Mouse (Mus musculus) megakaryocyte, embryonic 14.5 days (primary cell): Measurements from ENCODE around the gene Rptor. TPM values are rescaled to one million over a fixed set of nuclear protein-coding genes. Genes with fewer than 3 reads are reported as not detected.

Source experiments
- H3K27me3 ChIP-seq: replicated peaks from 2 replicates; pipeline ENCODE3; 2012; ENCODE audit warnings: inconsistent platforms
- H3K36me3 ChIP-seq: replicated peaks from 2 replicates; pipeline ENCODE3; 2012; ENCODE audit warnings: low read length, inconsistent platforms, mixed read lengths
- H3K4me1 ChIP-seq: 2 replicates; pipeline ENCODE4 v1.6.1; 2012; ENCODE audit warnings: inconsistent platforms
- H3K4me3 ChIP-seq: replicated peaks from 2 replicates; pipeline ENCODE3; 2012; ENCODE audit warnings: moderate library complexity, mild to moderate bottlenecking, inconsistent platforms
- H3K9me3 ChIP-seq: 2 replicates; pipeline ENCODE4 v1.6.1; 2012; ENCODE audit warnings: inconsistent platforms
- FLI1 ChIP-seq: IDR thresholded peaks from 2 replicates; pipeline ENCODE4 v1.6.1; 2012; ENCODE audit warnings: low read length, inconsistent platforms, mixed read lengths
- GATA1 ChIP-seq: IDR thresholded peaks from 3 replicates; pipeline ENCODE4 v1.6.1; 2012; ENCODE audit warnings: mixed read lengths, low read length, inconsistent platforms, borderline replicate concordance
- polyA plus RNA-seq: library from polyadenylated mRNA; stranded (reverse); fragments of >175 nt; gene quantifications from 2 replicates; pipeline ENCODE4 v1.2.3, GENCODE M21; 2012; ENCODE audit warnings: low replicate concordance; ENCODE audit not compliant: insufficient read depth

Gene Rptor
- polyA plus RNA-seq, 1 experiment: 20.2 TPM

DNA sequence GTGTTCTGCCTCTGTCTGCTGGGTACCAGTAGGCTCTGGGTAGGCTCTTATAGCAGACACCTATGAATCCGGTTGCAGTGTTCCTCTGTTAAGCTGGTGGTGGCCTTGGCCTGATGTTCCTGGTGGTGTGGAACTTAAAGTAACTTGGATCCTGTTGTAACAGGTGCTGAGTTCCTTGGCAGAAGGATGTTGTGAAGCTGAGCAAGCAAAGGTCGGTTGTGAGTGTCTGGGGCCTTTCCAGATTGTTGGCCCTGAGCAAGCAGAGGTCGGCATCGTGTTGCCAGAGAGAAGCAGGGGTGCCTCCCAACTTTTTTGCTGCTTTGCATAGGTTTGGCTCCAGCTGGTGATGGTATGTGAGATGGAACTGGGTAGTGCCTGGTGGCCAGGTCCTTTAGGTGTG lies 21.7 kb downstream of the Rptor start:
- Histone ChIP-seq H3K9me3 (no peaks in the 10 kb centered on the region), H3K4me1 (peaks cover 46% of the 10 kb centered on the region), H3K36me3 (peaks cover 20% of the 10 kb centered on the region), H3K27me3 (peaks cover 2% of the 10 kb centered on the region), H3K4me3 (no peak overlapping the region)
- TF ChIP-seq GATA1 (no peak), FLI1 (no peak)

- Histone ChIP-seq H3K9me3 (no peaks in the 10 kb centered on the region), H3K36me3 (peaks cover 20% of the 10 kb centered on the region), H3K27me3 (peaks cover 2% of the 10 kb centered on the region), H3K4me1 (peaks cover 49% of the 10 kb centered on the region), H3K4me3 (no peak overlapping the region)
- TF ChIP-seq FLI1 (no peak), GATA1 (no peak)
Measured at GRCm38 (mm10) chr11:119624955-119625354, 22.2 kb downstream of the Rptor start.

- Histone ChIP-seq H3K4me1 (peaks cover 49% of the 10 kb centered on the region), H3K36me3 (peaks cover 20% of the 10 kb centered on the region)
Measured at GRCm38 (mm10) chr11:119625476-119625875, 22.8 kb downstream of the Rptor start.

DNA sequence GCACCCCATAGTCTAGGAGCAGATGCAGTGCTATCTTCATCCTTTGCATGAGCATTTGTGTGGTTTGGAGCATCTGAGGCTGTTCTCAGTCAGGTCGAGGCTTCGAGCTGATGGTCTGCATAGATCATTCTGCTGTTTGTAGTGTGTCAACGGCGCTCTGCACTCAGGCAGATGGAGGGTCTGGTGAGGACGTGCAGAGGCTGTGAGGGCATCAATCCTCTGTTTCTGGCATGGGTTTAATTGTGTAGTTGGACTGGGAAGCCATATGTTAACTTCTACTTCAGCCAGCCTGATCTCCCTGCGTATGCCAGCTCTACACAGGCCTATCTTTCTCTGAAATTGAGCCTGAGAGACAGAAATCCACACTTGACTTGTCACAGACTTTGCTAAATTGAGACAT lies 23.2 kb downstream of the Rptor start:
- no peak for TF ChIP-seq GATA1
- TF ChIP-seq FLI1: no peak
- H3K36me3 ChIP-seq: peaks cover 18% of the 10 kb centered on the region
- H3K4me1 ChIP-seq: peaks cover 48% of the 10 kb centered on the region
- no peak overlapping the region for H3K4me3 ChIP-seq
- H3K9me3 ChIP-seq: no peaks in the 10 kb centered on the region
- peaks cover 2% of the 10 kb centered on the region for H3K27me3 ChIP-seq

More at GRCm38 (mm10) chr11:119625476-119625875, 22.8 kb downstream of the Rptor start:
- peaks cover 2% of the 10 kb centered on the region for H3K27me3 ChIP-seq
- TF ChIP-seq GATA1: no peak
- TF ChIP-seq FLI1: no peak
- no peaks in the 10 kb centered on the region for H3K9me3 ChIP-seq
- no peak overlapping the region for H3K4me3 ChIP-seq

DNA sequence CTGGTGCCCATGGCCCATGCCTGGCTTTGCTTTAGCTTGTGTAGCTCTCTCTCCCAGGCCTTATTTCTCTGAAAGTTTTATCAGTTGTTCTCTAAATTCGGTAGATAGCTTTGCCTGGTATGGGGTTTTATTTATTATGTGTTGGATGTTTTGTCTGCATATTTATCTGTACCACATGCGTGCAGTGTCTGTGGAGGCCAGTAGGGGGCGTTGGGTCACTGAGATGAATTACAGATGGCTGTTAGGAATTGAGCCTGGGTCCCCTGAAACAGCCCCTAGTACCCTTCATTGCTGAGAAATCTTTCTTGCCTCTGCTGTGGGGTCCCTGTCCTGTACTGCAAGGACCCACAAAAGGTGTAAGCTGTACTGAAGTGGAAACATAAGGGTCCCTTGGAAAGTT lies 24.5 kb downstream of the Rptor start:
- peaks cover 40% of the 10 kb centered on the region for H3K4me1 ChIP-seq
- H3K4me3 ChIP-seq: no peak overlapping the region
- no peaks in the 10 kb centered on the region for H3K27me3 ChIP-seq
- peaks cover 14% of the 10 kb centered on the region for H3K36me3 ChIP-seq
- TF ChIP-seq FLI1 (no peak), GATA1 (no peak)
- no peaks in the 10 kb centered on the region for H3K9me3 ChIP-seq

DNA sequence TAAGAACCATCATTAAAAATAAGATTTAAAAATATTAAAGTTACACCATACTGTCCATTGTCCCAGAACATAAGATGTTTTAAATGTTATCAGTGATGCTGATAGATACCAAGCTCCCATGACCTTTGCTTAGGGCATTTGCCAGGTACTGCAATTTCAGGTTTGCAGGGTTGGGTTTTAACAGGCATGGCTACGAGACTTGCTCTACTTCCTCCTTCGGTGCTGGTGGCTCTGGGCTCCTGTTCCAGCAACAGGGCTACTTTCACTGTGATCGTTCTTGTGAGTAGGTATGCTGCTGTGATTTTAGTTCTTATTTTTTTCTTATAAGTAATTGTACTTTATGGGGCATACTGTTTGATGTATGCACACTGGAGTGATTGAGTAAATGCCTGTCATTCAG lies 26.4 kb downstream of the Rptor start:
- TF ChIP-seq GATA1 (no peak), FLI1 (no peak)
- H3K36me3 ChIP-seq: peaks cover 14% of the 10 kb centered on the region
- no peaks in the 10 kb centered on the region for H3K27me3 ChIP-seq
- no peak overlapping the region for H3K4me3 ChIP-seq
- no peaks in the 10 kb centered on the region for H3K9me3 ChIP-seq
- H3K4me1 ChIP-seq: peaks cover 28% of the 10 kb centered on the region

- Histone ChIP-seq H3K36me3 (peaks cover 14% of the 10 kb centered on the region), H3K4me3 (no peak overlapping the region), H3K27me3 (no peaks in the 10 kb centered on the region), H3K9me3 (no peaks in the 10 kb centered on the region), H3K4me1 (peaks cover 26% of the 10 kb centered on the region)
- TF ChIP-seq FLI1 (no peak), GATA1 (no peak)
Measured at GRCm38 (mm10) chr11:119630329-119630728, 27.6 kb downstream of the Rptor start.

GRCm38 (mm10) chr11:119631222-119631870 lies 28.6 kb downstream of the Rptor start:
- Histone ChIP-seq H3K4me1 (peaks cover 19% of the 10 kb centered on the region), H3K4me3 (no peak overlapping the region), H3K9me3 (no peaks in the 10 kb centered on the region), H3K36me3 (peaks cover 8% of the 10 kb centered on the region), H3K27me3 (no peaks in the 10 kb centered on the region)
- TF ChIP-seq FLI1 (no peak), GATA1 (no peak)

DNA sequence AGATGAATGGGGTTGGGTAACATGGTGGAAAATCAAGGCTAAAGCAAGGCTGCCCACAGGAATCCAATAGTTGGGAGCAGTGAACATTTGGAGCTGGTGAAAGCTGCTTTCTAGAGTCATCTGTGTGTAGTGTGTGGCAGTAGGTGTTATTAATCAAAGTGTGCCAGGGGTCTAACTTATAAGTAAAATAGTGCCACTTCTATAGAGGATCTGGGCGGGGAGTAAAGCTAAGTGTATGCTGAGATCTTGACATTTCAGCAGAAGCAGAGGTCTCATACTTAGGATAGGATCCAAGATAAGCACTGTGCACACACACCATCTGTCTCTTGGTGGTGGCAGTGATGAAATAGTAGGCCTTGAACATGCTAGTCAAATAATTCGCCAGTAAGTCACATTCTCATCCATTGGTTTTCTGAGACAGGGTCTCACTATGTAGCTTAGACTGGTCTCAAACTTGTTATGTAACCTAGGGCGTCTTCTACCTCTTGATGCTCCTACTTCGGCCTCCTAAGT lies 33.7 kb downstream of the Rptor start:
- peaks cover 43% of the 10 kb centered on the region for H3K4me1 ChIP-seq
- H3K9me3 ChIP-seq: no peaks in the 10 kb centered on the region
- no peaks in the 10 kb centered on the region for H3K36me3 ChIP-seq
- H3K4me3 ChIP-seq: no peak overlapping the region
- no peak for TF ChIP-seq FLI1
- no peak for TF ChIP-seq GATA1
- H3K27me3 ChIP-seq: peaks cover 2% of the 10 kb centered on the region

- no peaks in the 10 kb centered on the region for H3K9me3 ChIP-seq
- no peaks in the 10 kb centered on the region for H3K36me3 ChIP-seq
- H3K4me1 ChIP-seq: peaks cover 49% of the 10 kb centered on the region
- TF ChIP-seq FLI1 (no peak), GATA1 (no peak)
- peak overlapping the region; percentile 5 for H3K4me3 ChIP-seq
- H3K27me3 ChIP-seq: peaks cover 2% of the 10 kb centered on the region
Measured at GRCm38 (mm10) chr11:119637519-119637918, 34.8 kb downstream of the Rptor start.
